Mouse (Mus musculus) embryonic facial prominence, embryonic 10.5 days (tissue): Measurements from ENCODE around the gene Idh3a. TPM values are rescaled to one million over a fixed set of nuclear protein-coding genes. Genes with fewer than 3 reads are reported as not detected.
"Not testable (repeated sequence)": the region's sequence is repeated elsewhere in the genome, so short reads cannot be mapped to it uniquely, and the experiment has no call there.

Source experiments
- DNase-seq: peaks from one replicate; pipeline ENCODE4 v3.0.0-alpha.2; 2017; ENCODE audit warnings: low spot score
- H3K27ac ChIP-seq: fragments of 300-500 bp; sonication (generic); replicated peaks from 2 replicates; pipeline ENCODE4 v1.5.1; 2016; ENCODE audit warnings: mild to moderate bottlenecking
- H3K27me3 ChIP-seq: fragments of 300-500 bp; sonication (generic); replicated peaks from 2 replicates; pipeline ENCODE4 v1.6.1; 2016; ENCODE audit warnings: low read depth, mild to moderate bottlenecking; ENCODE audit not compliant: poor library complexity, severe bottlenecking
- H3K36me3 ChIP-seq: fragments of 300-500 bp; sonication (generic); replicated peaks from 2 replicates; pipeline ENCODE4 v1.6.1; 2016; ENCODE audit warnings: mild to moderate bottlenecking, moderate library complexity
- H3K4me1 ChIP-seq: fragments of 300-500 bp; sonication (generic); 2 replicates; pipeline ENCODE4 v1.6.1; 2016
- H3K4me3 ChIP-seq: fragments of 300-500 bp; sonication (generic); 2 replicates; pipeline ENCODE4 v1.5.1; 2016; ENCODE audit warnings: mild to moderate bottlenecking, moderate library complexity
- H3K9me3 ChIP-seq: fragments of 300-500 bp; sonication (generic); 2 replicates; pipeline ENCODE4 v1.6.1; 2016; ENCODE audit warnings: mild to moderate bottlenecking
- WGBS: fragments of 180-500 bp; shearing (Covaris S2); methylation state at CpG from one replicate; pipeline ENCODE4 v1.1.7; 2016; 5-methylcytosine and 5-hydroxymethylcytosine counted together
- polyA plus RNA-seq: library from polyadenylated mRNA; unstranded; fragments of >200 nt; fragmentation: Nextera tagmentation; extraction: Ambion mirVana; gene quantifications from 2 replicates; pipeline ENCODE4 v1.2.1, GENCODE M21; 2016

Gene Idh3a
- polyA plus RNA-seq, 1 experiment from 2014 or later = 119 TPM

- 72% methylated on average over 8 of the region's 8 CpGs for WGBS
Observed at GRCm38 (mm10) chr9:54558731-54559130, 27.4 kb upstream of the Idh3a start.

GRCm38 (mm10) chr9:54559771-54560471, 26.2 kb upstream of the Idh3a start, which contains the start of gene Cib2:
TSS of gene Cib2 (minus strand) at chr9:54560218.
- peaks cover 29% of the 10 kb centered on the region for H3K27me3 ChIP-seq
- no peaks in the 10 kb centered on the region for H3K36me3 ChIP-seq
- peak; percentile 91 for DNase-seq
- H3K4me3 ChIP-seq = peak within 1 kb of the TSS; percentile 70
- WGBS = 2% methylated on average over 54 of the region's 54 CpGs
- peaks cover 17% of the 10 kb centered on the region for H3K4me1 ChIP-seq
- H3K9me3 ChIP-seq = no peaks in the 10 kb centered on the region
- H3K27ac ChIP-seq = peak within 1 kb of the TSS; percentile 63

More at GRCm38 (mm10) chr9:54558731-54559130, 27.4 kb upstream of the Idh3a start:
- Histone ChIP-seq H3K27me3 (peaks cover 29% of the 10 kb centered on the region), H3K9me3 (no peaks in the 10 kb centered on the region), H3K4me1 (peaks cover 17% of the 10 kb centered on the region), H3K27ac (no peak overlapping the region), H3K36me3 (no peaks in the 10 kb centered on the region), H3K4me3 (no peak overlapping the region)
- DNase-seq = no peak

- Histone ChIP-seq H3K4me3 (no peak overlapping the region), H3K36me3 (no peaks in the 10 kb centered on the region), H3K27me3 (peaks cover 29% of the 10 kb centered on the region), H3K27ac (no peak overlapping the region), H3K4me1 (peaks cover 17% of the 10 kb centered on the region), H3K9me3 (no peaks in the 10 kb centered on the region)
- WGBS = 87% methylated on average over 8 of the region's 8 CpGs
- DNase-seq = no peak
Observed at GRCm38 (mm10) chr9:54560831-54561601, 25.1 kb upstream of the Idh3a start.

- Histone ChIP-seq H3K36me3 (no peaks in the 10 kb centered on the region), H3K9me3 (no peaks in the 10 kb centered on the region), H3K4me3 (no peak overlapping the region), H3K4me1 (peaks cover 11% of the 10 kb centered on the region), H3K27me3 (0 out of 2 replicates have a peak, but pooled peaks cover 3% of the 10 kb centered on the region), H3K27ac (0 out of 2 replicates have a peak overlapping the region, but pooled peaks have one; percentile 2)
- DNase-seq = no peak
- 42% methylated on average over 4 of the region's 4 CpGs for WGBS
Observed at GRCm38 (mm10) chr9:54566958-54567357, 19.2 kb upstream of the Idh3a start.

- no peak overlapping the region for H3K27ac ChIP-seq
- WGBS = 41% methylated on average over 2 of the region's 2 CpGs
- no peaks in the 10 kb centered on the region for H3K9me3 ChIP-seq
- H3K27me3 ChIP-seq = no peaks in the 10 kb centered on the region
- no peak for DNase-seq
- no peak overlapping the region for H3K4me3 ChIP-seq
- H3K4me1 ChIP-seq = peaks cover 11% of the 10 kb centered on the region
- no peaks in the 10 kb centered on the region for H3K36me3 ChIP-seq
Observed at GRCm38 (mm10) chr9:54568732-54569131, 17.4 kb upstream of the Idh3a start.

GRCm38 (mm10) chr9:54571130-54571839, 14.8 kb upstream of the Idh3a start:
- WGBS = 82% methylated on average over 9 of the region's 9 CpGs
- no peaks in the 10 kb centered on the region for H3K27me3 ChIP-seq
- no peak for DNase-seq
- H3K36me3 ChIP-seq = no peaks in the 10 kb centered on the region
- no peak overlapping the region for H3K4me3 ChIP-seq
- peaks cover 11% of the 10 kb centered on the region for H3K4me1 ChIP-seq
- H3K9me3 ChIP-seq = no peaks in the 10 kb centered on the region
- H3K27ac ChIP-seq = no peak overlapping the region

GRCm38 (mm10) chr9:54583712-54584111, 2.4 kb upstream of the Idh3a start:
- DNase-seq = no peak
- Histone ChIP-seq H3K27me3 (no peaks in the 10 kb centered on the region), H3K4me3 (no peak overlapping the region), H3K4me1 (peaks cover 17% of the 10 kb centered on the region), H3K27ac (no peak overlapping the region), H3K36me3 (peaks cover 3% of the 10 kb centered on the region; the same call in 1 of the 2 replicates), H3K9me3 (no peaks in the 10 kb centered on the region)
- 68% methylated on average over 1 of the region's 1 CpGs for WGBS

GRCm38 (mm10) chr9:54584127-54584526, 2.0 kb upstream of the Idh3a start:
- not testable (repeated sequence) for H3K4me3 ChIP-seq, H3K27me3 ChIP-seq, DNase-seq, H3K27ac ChIP-seq, H3K36me3 ChIP-seq, H3K9me3 ChIP-seq
- 80% methylated on average over 2 of the region's 2 CpGs for WGBS
- peaks cover 17% of the 10 kb centered on the region for H3K4me1 ChIP-seq

GRCm38 (mm10) chr9:54585839-54586198, 315 bp upstream of the Idh3a start:
- Histone ChIP-seq H3K4me1 (peaks cover 17% of the 10 kb centered on the region), H3K9me3 (no peaks in the 10 kb centered on the region), H3K27me3 (no peaks in the 10 kb centered on the region), H3K27ac (peak overlapping the region; percentile 84), H3K36me3 (peaks cover 22% of the 10 kb centered on the region), H3K4me3 (peak overlapping the region; percentile 86)
- DNase-seq = no peak
- WGBS = 32% methylated on average over 5 of the region's 5 CpGs

- no peaks in the 10 kb centered on the region for H3K27me3 ChIP-seq
- 0 out of 2 replicates have a peak overlapping the region, but pooled peaks have one; percentile 18 for H3K4me3 ChIP-seq
- no peak for DNase-seq
- WGBS = 57% methylated on average over 4 of the region's 4 CpGs
- H3K36me3 ChIP-seq = peaks cover 40% of the 10 kb centered on the region
- H3K4me1 ChIP-seq = peaks cover 17% of the 10 kb centered on the region
- H3K9me3 ChIP-seq = no peaks in the 10 kb centered on the region
- no peak overlapping the region for H3K27ac ChIP-seq
Observed at GRCm38 (mm10) chr9:54587863-54588262, 1.7 kb downstream of the Idh3a start.

GRCm38 (mm10) chr9:54593652-54594051, 7.5 kb downstream of the Idh3a start:
- not testable (repeated sequence) for H3K4me3 ChIP-seq, H3K4me1 ChIP-seq, H3K27ac ChIP-seq, H3K27me3 ChIP-seq, DNase-seq, H3K9me3 ChIP-seq
- 77% methylated on average over 4 of the region's 4 CpGs for WGBS
- peaks cover 96% of the 10 kb centered on the region for H3K36me3 ChIP-seq

- Histone ChIP-seq H3K4me1 (no peaks in the 10 kb centered on the region), H3K27ac (no peak overlapping the region), H3K36me3 (peaks cover 97% of the 10 kb centered on the region), H3K4me3 (no peak overlapping the region), H3K9me3 (no peaks in the 10 kb centered on the region), H3K27me3 (no peaks in the 10 kb centered on the region)
- no peak for DNase-seq
- WGBS = 92% methylated on average over 15 of the region's 15 CpGs
Observed at GRCm38 (mm10) chr9:54596752-54597465, 10.8 kb downstream of the Idh3a start.
